Mouse (Mus musculus) frontal cortex, postnatal 14 days (tissue): ENCODE results near the gene Gpr132.
A peak's percentile ranks its signal among the peaks of the same experiment; 100 is the strongest.

Experiments used
- DNase-seq, 2 experiments: peaks; one replicate each; pipeline ENCODE4 v3.0.0; 2022; ENCODE audit warnings: low spot score in 2 of 2

The Gpr132 gene

GRCm38 (mm10) chr12:112877073-112877576 lies 9.1 kb upstream of the Gpr132 start:
- DNase-seq = no peak

GRCm38 (mm10) chr12:112876332-112877072 lies 8.5 kb upstream of the Gpr132 start:
- DNase-seq = no peak

GRCm38 (mm10) chr12:112875225-112876013 lies 7.4 kb upstream of the Gpr132 start:
- peak; percentile 68 to 85 for DNase-seq

GRCm38 (mm10) chr12:112874199-112874598 lies 6.2 kb upstream of the Gpr132 start:
- no peak for DNase-seq

- peak in 1 of 2 experiments; percentile 61 for DNase-seq
Measured at GRCm38 (mm10) chr12:112873452-112874190, 5.6 kb upstream of the Gpr132 start.

GRCm38 (mm10) chr12:112872991-112873390 lies 5.0 kb upstream of the Gpr132 start:
- no peak for DNase-seq

GRCm38 (mm10) chr12:112871272-112871671 lies 3.2 kb upstream of the Gpr132 start:
- no peak for DNase-seq

GRCm38 (mm10) chr12:112870775-112871174 lies 2.7 kb upstream of the Gpr132 start:
- no peak for DNase-seq

- DNase-seq = no peak
Measured at GRCm38 (mm10) chr12:112869783-112870204, 1.8 kb upstream of the Gpr132 start.

- DNase-seq = no peak
Measured at GRCm38 (mm10) chr12:112867106-112867674, 838 bp downstream of the Gpr132 start.

- DNase-seq = no peak
Measured at GRCm38 (mm10) chr12:112866467-112867080, 1.5 kb downstream of the Gpr132 start.

GRCm38 (mm10) chr12:112864804-112865203 lies 3.2 kb downstream of the Gpr132 start:
- DNase-seq = no peak

- no peak for DNase-seq
Measured at GRCm38 (mm10) chr12:112861911-112862321, 6.1 kb downstream of the Gpr132 start.

GRCm38 (mm10) chr12:112860765-112861164 lies 7.3 kb downstream of the Gpr132 start:
- no peak for DNase-seq

GRCm38 (mm10) chr12:112859930-112860329 lies 8.1 kb downstream of the Gpr132 start:
- no peak for DNase-seq

- no peak for DNase-seq
Measured at GRCm38 (mm10) chr12:112858581-112859336, 9.3 kb downstream of the Gpr132 start.

- no peak for DNase-seq
Measured at GRCm38 (mm10) chr12:112857021-112857925, 10.8 kb downstream of the Gpr132 start.

- no peak for DNase-seq
Measured at GRCm38 (mm10) chr12:112856338-112856737, 11.7 kb downstream of the Gpr132 start.

- DNase-seq = no peak
Measured at GRCm38 (mm10) chr12:112854610-112855333, 13.3 kb downstream of the Gpr132 start.
